Mouse (Mus musculus): Measurements from ENCODE around the gene Kcnk18. TPM values are rescaled to one million over a fixed set of nuclear protein-coding genes. Genes with fewer than 3 reads are reported as not detected.

Kcnk18 gene
- not detected for total RNA-seq (2021)
- long read RNA-seq, experiment 1, result 0 reads
- long read RNA-seq, experiment 2, result 0 reads

DNA sequence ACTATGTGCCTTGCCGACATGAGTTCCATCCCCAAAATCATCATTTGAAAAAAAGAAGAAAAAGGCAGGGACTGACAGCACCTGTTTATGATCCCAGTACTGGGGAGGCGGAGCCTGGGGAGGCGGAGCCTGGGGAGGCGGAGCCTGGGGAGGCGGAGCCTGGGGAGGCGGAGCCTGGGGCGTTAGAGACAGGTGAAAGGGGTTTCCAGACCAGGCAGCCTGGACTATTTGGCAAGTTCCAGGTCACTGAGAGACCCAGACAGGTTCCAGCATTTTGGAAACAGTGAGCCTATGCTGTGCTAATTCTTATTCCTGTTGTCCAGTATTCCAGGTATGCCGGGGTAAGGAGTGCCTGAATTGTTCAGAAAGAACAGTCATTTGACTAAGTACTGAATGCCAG is at the start of gene Kcnk18:
Gene Kcnk18, plus strand, starts transcription at position 224 of the 400 bp plus-strand sequence.
- no peak for DNase-seq

DNA sequence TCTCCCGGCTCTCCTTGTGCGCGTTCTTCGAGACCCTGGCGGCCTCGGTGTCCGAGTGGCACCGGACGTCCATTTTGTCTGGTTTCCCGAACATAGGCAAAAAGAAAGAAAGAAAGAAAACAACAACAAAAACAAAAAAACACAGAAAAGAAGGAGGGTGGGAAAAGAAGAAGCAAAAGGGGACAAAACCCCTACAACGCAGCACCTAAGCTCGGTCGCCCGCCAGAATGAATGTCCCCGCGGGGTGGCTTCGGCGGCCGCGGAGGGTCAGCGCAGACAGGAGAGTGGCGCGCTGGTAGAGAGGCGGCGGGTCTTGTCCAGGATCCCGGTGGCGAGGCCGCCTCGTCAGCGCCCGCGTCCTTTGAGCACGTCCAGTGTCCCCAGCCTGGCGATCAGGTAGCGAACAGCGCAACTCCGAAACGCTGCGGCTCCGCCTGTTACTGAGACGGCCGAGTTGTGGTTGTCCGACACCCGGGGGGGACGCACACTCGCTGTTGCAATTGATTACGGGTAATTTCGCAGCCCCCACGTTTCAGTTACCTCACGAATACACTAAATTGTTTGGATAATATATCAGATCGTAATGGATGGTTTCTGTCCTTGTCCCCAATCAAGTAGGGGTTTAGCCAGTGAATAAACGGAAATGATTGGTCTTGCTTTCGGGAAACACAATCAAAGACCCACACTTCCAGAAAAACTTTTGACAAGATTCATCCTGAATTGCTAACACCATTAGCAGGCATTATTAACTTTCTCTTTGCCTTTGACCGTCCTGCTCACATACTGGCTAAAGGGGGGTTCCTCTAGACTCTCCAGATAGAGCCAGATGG is 48.9 kb upstream of the Kcnk18 start, which contains the start of gene Vax1:
Gene Vax1, minus strand, starts transcription at position 121 of the 830 bp plus-strand sequence.
- DNase-seq, result no peak

DNA sequence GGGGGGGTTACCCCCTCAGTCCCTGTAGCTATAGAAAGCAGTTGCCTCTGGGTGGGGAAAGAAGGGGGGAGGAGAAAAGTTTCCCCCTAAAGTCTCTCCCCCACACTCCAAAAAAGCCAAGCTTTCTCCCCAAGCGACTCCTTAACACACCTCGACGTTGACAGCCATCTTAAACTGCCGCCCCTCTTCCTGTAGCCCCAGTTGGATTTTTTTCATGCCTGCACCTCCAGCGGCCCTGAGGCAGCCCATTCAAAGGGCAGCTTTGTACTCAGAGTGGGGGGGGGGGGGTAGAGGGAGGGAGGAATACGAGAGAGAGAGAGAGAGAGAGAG is 48.3 kb upstream of the Kcnk18 start:
- DNase-seq, result no peak

DNA sequence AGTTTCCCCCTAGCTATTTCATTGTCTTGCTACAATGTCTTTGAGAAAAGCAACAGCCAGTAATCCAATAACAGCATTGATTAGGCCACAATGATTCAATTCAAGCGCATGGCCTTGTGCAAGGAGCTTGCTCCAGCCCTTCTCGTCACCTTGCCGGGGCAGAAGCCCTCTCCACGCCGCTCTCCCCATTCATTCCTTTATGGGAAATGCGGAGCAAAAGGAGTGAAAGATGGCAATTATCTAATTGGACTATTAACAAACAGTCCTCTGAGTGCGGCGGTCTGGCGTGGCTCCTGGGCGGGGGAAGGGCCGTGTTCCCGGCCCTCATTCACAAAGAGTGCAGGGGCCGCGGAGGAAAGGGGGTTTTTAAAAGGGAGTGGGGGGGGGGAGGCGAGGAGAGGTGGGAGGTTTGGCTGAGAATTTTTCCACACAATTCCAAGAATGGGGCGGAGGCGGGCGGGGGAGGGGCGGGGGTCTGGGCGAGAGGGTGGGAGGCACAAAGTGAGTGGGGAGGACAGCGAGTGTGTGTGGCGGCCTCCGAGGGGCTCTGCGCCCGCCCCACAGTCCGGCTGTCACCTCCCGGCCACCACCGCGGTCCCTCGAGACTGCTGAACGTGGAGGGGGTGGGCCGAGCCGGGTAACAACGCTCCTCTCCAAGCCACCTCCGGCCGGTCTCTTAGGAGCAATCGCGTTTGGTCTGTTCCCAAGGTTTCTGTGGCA is 47.7 kb upstream of the Kcnk18 start:
- no peak for DNase-seq

DNA sequence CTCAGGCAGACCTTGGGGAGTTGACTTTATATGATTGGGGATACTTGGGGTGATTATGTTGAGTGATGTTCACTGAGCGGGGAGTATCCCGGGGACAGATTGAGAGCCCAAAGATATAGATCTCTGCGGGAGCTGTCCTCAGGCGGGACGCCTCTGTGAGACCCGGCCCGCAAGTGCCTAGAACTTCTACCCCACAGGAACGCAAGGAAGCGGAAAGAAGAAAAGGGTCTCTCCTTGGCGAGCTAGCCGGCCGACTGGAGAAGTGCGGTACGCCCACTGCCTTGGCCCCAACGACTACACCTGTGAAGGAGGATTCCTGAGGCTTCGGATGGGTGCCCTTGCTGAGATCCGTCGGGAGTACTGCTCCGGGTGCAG is 47.2 kb upstream of the Kcnk18 start:
- no peak for DNase-seq

DNA sequence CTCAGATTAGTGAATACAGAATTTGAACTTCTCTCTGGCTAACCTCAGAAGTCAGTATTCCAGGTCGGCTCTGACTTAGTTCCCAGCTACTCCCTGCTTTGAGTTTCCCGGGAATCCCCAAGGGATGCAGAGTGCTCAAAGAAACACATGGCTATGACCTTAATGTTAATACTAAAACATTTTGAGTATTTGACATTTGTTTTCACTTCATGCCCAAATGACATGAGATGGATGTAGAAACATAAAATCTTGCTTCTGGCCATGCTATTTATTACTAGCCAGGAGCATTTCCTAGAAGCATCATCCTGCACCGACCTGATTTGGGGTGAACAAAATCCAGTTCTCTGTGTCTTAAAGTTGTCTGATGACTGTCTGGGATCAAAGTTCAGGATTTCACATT is 46.2 kb upstream of the Kcnk18 start:
- no peak for DNase-seq

DNA sequence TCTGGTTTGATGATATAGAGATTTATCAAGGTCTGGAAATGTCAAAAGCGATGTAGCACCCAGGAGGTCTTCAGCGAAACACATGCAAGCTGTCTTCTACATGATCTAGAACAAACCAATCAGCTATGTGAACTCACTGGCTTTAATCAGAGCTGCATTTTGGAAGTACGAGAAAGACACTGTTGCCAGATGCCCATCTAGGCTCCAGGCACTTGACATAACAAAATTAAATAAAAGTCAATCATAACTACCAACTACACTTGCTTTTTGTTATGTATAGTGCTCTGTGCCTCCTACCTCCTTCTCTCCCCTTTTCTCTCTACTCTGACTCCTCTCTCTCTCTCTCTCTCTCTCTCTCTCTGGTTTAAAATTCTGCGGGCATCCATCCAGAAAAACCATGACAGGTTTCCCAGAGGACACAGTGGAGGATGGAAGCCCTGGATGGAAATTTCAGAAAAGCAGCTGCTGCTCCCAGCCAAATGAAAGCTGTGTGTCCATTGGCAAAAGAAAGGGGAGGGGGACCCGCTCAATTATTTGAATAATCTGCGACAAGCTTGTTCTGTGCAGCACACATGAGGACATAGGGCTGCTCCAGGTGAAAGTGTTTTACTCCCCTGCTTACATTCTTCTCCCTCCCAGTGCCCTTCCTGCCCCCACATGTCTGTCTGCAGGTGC is 45.5 kb upstream of the Kcnk18 start:
- no peak for DNase-seq

DNA sequence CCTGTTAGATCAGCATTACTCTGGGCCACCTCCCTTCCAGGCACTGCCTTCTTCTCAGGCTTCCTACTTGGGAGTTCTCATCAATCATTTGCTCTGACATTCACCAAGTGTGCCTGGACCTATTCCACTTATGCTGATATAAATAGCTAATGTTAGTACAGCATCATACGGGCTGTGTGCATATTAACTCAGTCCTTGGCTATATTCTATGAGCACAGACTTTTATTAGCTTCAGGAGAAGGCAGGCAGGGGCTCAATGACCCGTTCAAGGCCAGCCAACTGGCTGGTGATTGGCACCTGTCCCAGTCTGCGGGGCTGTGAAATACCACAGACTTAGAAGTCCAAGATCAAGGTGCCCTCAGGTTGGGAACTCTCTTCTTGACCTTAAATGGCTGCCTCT is 35.0 kb upstream of the Kcnk18 start:
- DNase-seq, result no peak

DNA sequence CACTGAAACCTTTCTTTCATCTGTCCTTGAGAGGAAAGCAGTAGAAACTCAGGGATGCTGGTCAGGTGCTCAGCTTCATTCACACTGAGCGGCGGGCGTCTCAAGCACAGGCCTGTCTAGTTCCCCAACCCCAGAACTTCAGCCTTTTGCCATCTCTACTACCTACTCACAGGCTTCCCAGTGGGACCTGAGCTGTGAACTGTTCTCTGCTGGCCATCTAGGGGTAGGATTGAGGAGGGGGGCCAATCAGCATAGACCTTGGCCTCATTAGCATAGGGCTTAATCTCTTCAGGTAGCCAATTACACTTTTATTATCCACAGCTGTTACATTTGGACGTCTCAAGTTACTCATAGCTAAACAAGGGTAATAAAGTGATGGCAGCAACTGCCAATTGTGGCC is 30.0 kb upstream of the Kcnk18 start:
- no peak for DNase-seq

DNA sequence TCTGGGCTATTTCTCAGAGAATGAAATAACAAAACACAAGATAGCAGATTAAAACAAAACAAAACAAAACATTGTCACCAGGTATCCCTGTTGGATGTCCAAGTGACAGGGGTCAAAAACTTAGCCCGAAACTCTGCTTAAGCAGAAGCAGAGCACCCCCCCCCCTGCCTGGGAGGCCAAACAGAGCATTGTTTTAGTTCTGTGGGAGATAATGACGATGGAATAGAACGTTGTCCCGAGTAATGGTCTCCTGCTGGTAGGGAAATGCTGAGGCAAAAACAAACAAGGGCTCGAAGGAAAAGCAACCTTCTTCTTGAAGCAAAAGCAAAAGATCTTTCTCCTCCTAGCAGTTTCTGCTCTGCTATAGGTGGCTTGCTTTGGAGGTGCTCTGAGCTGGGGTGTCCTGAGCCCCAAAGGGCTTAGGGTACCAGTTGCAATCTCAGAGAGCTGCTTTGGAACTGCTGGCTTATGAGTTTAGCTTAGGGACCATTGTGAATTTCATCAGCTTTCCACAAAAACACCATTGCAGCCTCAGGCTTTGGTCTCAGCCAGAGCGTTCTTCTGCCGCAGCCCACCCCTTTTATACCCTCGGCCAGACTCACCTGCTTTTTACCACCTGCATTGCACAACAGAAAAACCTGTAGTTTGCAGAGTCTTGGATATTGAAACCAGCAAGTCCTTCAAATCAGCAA is 28.4 kb upstream of the Kcnk18 start:
- no peak for DNase-seq

DNA sequence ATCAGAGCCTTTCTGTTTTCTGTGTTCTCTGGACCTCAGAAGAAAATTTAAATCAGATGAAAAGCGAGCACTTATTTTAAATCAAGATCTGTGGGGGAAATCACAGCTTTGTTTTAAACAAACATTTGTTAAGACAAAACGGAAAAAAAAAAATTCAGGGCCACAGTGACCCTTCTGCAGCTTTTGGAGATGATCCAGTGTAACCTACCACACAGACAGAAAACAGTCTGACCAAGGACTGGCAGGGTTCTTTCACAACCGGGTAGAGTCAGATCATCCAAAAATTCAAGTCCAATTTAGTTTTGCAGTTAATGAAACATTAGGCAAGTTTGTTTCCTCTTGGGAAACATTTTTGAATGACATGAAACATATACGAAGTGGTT is 27.9 kb upstream of the Kcnk18 start:
- no peak for DNase-seq

DNA sequence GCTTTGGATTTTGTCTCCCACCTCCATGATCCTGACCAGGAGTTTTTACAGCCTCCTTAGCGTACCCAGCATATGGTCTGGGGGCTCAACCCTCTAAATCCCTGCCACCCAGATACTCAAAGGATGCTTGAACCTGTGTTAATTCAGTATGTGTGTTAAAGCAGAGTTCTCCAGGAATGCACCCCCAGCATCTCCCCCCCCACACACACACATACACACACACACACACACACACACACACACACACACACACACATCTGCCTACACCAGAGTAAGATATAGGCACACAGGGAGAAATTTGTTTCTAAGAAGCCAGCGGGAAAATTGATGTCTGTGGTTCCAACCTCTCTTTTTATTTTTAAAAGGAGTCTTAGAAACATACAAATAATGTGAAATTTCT is 26.5 kb upstream of the Kcnk18 start:
- DNase-seq, result no peak

DNA sequence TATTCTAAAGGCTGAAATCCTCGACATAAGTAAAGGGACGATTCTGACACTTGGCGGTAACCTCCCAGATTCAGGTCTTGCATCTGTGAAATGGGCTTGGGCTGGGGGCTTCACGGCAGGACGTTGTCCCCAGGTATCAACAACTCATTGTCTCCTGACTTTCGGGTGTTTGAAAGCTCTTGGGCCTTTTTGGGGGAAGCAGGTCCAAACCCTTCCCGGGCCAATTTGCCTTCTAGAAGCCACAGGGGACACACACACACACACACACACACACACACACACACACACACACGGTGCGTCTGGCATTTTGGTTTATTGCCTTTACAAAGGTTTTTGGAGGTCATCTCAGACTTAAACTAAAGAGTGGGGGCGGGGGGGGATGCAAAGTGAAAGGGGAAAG is 25.6 kb upstream of the Kcnk18 start:
- DNase-seq, result no peak

DNA sequence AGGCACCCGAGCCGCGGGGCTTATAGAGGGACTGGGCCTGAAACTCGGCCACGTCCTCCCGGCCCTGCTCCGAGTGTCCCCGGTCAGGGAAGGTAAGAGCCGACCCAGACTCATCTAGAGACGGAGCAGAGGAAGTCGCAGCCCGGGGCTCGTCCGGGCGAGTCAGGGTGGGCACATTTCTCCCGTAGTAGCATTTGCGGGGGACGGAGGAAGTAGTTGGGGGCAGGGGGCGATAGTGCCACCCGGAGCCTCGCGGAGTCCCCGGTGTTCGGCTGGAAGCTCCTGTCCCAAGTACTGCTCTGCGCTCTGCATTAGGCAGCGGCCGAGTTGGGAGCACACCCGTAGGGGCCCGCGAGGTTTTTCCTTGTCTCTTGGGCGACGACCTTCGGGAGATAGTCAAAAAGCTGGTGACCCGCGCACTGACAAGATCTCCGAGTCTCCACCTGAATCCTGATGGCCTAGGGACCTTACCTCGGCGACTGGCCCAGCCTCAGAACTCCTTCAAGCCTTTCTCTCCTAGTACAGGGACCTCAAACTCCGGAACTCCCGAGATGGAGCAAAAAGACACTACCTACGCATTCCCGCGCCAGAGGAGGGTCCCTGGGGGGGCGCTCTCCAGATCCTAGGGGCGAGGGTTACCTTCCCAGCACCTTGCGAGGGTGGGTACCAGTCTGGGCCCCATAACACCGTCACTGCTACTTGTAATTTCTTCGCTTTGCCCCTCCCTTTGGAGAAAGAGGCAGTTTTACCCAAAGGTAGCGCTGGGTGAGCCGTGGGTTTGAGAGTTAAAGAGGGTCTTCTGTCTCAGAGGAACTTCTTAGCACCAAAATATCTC is 24.8 kb upstream of the Kcnk18 start:
- DNase-seq, result no peak

DNA sequence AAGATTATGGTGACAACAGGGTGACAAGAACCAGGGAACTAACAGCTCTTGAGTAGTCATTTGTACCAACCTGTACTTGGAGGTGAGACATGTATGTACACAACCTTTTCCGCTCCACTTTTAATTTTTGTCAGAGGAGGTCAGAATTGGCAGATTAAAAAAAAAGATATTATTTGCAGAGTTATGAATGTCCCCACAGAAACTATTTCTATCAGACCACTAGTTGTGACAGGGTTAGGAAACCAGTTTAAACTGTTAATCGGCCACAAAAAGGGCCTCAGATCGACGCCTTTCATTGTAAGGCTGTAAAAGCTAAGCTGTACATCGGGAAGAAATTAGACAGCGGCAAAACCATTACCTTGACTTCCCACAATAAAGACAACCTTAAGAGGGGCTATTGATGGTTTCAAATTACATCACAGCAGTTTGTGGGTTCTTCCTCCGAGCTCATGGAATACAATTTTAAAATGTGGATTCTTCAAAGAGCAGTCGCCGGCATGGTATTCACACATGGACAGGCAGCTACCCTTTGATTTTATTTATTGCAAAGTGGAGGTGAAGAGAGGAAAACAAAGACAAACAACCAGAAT is 23.7 kb upstream of the Kcnk18 start:
- DNase-seq, result no peak

DNA sequence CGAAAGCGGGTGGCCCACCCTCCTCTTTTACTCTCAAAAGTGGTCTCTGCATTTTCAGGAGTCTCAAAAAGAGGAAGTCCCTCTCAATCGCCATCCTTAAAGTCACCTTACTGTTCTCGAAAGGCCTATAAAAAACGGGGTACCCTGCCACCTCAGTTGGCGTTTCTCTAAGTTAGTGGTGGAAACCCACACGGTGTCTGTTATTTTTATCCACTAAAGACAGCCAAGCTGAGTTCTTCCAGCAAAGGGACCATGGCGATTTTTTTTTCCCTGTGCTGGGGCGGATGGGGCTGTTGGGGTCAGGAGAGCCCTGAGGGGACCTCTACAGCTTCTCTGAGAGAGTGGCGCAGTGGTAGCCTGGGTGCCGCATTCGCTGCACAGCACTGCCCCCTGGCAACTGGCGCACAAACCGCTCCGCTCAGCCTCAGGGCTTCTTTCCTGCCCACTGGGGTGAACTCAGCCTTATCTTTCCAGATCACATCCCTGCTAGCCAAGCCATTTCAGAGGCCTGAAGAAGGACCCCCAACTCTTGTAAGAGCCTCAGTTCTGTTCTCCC is 22.8 kb upstream of the Kcnk18 start:
- DNase-seq, result no peak

DNA sequence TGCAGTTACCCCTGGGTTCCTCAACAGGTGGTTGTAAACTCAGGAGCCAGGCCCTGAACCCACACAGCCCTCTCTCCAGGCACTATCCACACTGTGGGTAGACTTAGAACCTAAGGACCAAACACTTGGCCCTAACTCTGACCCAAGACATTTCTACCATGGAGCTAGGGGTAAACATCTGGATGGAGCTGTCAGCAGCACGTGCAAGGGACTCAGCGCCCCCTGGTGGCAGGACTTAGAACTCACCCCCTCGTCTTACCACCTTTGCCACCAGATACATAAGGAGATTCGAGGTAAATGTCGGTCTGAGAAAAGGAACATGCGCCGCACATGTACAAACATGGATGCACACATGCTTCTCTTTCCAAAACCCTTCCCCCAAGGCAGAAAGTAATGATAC is 20.9 kb upstream of the Kcnk18 start:
- DNase-seq, result no peak

DNA sequence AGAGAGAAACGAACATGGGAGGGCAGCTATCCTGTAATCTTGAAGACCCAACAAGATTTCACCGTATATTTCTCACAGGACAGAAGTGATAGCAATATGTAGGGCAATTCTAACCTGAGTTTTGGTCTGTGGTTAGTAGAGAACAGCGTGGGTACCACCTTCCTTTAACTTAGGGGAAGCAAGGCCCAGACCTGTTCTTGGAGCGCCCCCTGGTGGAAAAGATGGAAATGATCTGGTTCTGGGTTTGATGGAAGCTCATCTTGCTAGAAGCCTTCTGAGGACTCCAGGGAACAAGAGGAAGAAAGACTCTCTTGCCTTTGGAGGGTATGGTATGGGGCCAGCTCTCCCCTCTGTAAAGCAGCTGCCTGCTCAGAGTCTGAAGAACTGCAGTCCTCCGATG is 10.5 kb upstream of the Kcnk18 start:
- DNase-seq, result peak; percentile 15

DNA sequence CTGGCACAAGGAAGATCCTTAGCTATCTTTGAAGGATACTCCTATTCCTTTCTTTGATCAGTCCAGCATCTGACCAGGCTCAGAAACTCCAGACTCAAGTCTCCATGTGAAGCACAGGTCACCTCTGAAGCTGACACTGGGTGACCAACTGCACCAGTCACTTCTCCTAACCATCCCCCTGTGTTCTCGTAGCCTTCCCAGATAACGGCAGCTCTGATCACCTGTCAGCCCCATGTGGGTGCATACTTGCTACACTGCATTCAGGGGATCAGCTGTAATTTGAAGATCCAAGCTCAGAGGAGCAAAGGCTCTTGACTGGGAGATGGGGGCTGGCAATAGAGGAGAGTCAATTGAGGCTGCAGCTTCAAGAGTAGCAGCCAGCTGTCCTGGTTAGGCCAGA is 10.0 kb upstream of the Kcnk18 start:
- no peak for DNase-seq

DNA sequence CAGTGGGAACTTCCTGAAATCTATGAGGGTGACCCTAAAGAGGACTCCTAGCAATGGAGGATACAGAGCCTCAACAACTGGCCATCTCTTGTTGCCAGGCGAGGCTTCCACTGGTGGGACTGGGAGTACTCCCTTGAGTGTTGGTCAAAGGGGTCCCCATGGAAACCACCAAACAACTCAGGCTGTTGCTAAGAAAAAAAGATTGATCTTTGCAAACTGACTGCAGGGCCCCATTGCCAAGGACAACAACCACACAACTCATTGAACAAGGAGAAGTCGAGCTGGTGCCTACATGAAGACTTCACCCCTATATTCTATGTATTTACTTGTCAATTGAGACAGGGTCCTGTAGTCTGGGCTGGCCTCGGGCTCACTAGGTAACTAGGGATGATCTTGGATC is 2.1 kb upstream of the Kcnk18 start:
- DNase-seq, result no peak

DNA sequence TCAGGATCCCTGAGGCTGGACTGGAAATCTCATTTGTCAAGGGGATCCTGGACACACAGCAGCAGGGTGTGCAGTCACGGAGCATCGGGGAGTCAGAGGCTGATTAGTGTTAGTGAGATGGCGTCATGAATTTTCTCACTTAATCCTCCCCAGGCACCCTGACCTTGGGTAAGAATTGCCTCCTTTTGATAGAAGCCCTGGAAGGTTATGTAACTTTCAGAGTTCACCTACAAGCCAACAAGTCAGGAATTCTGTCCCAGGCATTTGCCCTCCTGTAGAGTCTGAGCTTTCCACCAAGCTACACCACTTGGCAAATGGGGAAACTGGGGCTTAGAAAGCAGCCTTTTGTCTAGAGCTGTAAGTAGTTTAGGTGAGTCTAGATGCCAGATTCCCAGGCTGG is 2.1 kb downstream of the Kcnk18 start:
- no peak for DNase-seq
